Mouse (Mus musculus): ENCODE measurements around the gene Csnk1d. TPM values are rescaled to one million over a fixed set of nuclear protein-coding genes. Genes with fewer than 3 reads are reported as not detected.

Gene Csnk1d
- polyA plus RNA-seq, 1 experiment from 2014 or later = 140 TPM

DNA sequence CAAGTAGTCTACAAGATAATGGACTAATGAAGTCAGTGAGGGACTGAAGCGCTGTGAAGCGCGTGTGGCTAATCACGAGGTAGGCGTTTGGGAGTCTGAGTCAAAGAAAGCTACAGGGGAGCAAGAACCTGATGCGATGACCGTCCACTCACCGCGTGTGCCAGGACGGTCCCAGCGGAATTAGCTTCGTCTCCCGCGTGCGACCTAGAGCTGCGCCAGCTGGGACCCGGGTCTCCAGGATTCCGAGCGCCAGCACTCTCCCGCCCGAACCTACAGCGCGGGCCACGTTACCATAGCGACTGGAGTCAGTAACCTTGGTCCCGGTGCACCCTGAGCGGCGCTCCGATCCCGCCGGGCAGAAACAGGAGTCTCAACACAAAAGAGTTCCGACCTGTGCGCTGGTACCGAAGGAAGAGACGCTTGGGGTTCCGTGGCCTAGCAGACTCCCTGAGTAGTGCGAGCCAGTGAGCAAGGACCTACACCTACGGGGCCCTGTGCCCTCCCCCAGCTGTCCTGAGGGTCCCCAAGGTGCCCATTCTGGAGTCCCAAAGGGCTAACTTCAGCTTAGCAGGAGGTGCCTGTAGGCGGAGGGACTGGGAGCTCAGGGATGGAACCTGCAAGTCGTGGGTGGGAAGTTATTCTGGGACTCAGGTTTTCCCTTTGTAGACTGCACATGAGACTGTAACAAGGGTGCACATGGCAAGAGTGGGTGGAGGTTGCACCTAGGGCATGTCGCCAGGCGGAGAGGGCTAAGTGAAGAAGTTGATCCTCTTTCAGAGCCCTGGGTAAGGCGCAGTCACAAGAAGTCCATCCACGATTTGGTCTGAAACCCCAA, 58.3 kb downstream of the Csnk1d start, which contains the start of gene Ccdc57:
TSS of gene Ccdc57 (minus strand) at position 309 of the 835 bp plus-strand sequence.
- Histone ChIP-seq H3K27me3 (no peaks in the 10 kb centered on the region), H3K36me3 (no peaks in the 10 kb centered on the region), H3K4me3 (replicated peaks) (peak within 1 kb of the TSS; percentile 77), H3K9ac (peak within 1 kb of the TSS; percentile 72), H3K9me3 (replicated peaks) (no peaks in the 10 kb centered on the region), H3K27ac (peak within 1 kb of the TSS; percentile 34; the same call in 1 of the 2 replicates), H3K4me2 (peak within 1 kb of the TSS; percentile 81), H3K4me1 (peaks cover 16% of the 10 kb centered on the region; the same call in 1 of the 2 replicates)
- 9% methylated on average over 44 of the region's 44 CpGs for WGBS
- ATAC-seq (replicated peaks; ENCODE audit: low FRiP score) = peak; percentile 93

DNA sequence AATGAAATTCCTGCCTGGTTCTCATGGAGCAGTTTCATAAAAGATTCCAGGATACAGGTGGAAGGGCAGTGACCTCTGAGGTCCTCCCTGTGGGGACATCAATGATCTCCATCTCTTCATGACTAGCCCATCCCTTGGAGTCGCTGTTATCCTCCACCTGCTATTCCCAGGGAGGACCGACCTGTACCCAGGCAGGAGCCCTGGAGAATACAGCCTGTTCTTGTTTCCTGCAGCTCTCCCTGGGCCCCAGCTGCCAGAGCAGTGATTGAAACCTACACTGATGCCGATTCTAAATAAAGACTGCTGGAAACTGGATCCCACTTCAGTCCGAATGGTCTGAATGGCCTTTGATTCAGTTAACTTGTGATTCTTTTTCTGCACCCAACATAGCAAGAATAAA, 59.7 kb downstream of the Csnk1d start:
- H3K9ac ChIP-seq = no peak overlapping the region
- peaks cover 16% of the 10 kb centered on the region; the same call in 1 of the 2 replicates for H3K4me1 ChIP-seq
- H3K9me3 ChIP-seq (replicated peaks) = no peaks in the 10 kb centered on the region
- WGBS = 83% methylated on average over 4 of the region's 4 CpGs
- H3K4me3 ChIP-seq (replicated peaks) = no peak overlapping the region
- no peak overlapping the region for H3K27ac ChIP-seq
- ATAC-seq (replicated peaks; ENCODE audit: low FRiP score) = no peak
- peaks cover 1% of the 10 kb centered on the region for H3K36me3 ChIP-seq
- H3K27me3 ChIP-seq = no peaks in the 10 kb centered on the region
- H3K4me2 ChIP-seq = peak overlapping the region; percentile 81; the same call in 1 of the 2 replicates

DNA sequence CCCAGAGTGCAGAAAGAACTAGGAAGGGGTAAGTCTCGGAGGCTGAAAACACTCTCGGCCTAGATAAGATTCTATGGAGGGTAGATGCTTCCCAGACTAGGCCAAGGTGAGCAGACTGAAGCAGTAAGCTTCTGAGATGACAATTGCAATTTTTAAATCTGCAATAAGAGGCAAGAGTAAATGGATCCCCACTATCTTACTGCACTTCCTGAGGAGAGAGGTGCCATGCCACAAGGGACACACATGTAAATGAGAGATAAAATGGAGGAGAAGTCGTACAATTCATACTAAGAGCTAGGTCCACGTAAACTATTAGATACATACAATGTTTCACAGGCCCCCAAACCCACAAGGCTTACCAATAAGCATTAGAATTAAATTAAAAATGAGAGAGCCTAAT, 62.7 kb downstream of the Csnk1d start:
- peaks cover 24% of the 10 kb centered on the region for H3K36me3 ChIP-seq

DNA sequence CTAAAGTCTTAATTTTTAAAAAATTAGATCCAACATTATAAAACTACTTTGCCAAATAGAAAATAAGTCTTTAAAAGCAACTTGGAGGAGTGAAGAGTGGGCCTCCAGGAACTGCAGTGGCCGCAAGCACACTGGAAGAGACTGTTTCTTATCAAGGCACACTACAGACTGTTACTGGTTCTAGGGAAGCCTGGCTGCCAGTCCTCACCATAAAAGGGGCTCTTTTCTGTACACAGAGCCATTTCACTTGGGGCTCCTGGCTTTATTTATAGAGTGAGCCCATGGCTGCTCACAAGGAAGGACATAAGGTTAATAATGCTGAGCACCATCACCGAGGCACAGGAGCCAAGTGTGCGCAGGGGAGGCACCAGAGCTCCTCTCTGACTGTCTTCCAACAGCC, 68.6 kb downstream of the Csnk1d start:
- no peak overlapping the region for H3K4me3 ChIP-seq (replicated peaks)
- no peaks in the 10 kb centered on the region for H3K4me1 ChIP-seq
- no peak overlapping the region for H3K9ac ChIP-seq
- H3K9me3 ChIP-seq (replicated peaks) = no peaks in the 10 kb centered on the region
- peaks cover 71% of the 10 kb centered on the region for H3K36me3 ChIP-seq
- H3K27ac ChIP-seq = no peak overlapping the region
- ATAC-seq (replicated peaks; ENCODE audit: low FRiP score) = no peak
- 93% methylated on average over 3 of the region's 3 CpGs for WGBS
- no peaks in the 10 kb centered on the region for H3K27me3 ChIP-seq
- H3K4me2 ChIP-seq = no peak overlapping the region

More for the DNA sequence above, 62.7 kb downstream of the Csnk1d start:
- Histone ChIP-seq H3K4me2 (no peak overlapping the region), H3K9ac (no peak overlapping the region), H3K9me3 (replicated peaks) (no peaks in the 10 kb centered on the region), H3K27me3 (no peaks in the 10 kb centered on the region), H3K27ac (no peak overlapping the region), H3K4me3 (replicated peaks) (no peak overlapping the region), H3K4me1 (peaks cover 16% of the 10 kb centered on the region; the same call in 1 of the 2 replicates)
- no peak for ATAC-seq (replicated peaks; ENCODE audit: low FRiP score)
- WGBS = 96% methylated on average over 4 of the region's 4 CpGs

DNA sequence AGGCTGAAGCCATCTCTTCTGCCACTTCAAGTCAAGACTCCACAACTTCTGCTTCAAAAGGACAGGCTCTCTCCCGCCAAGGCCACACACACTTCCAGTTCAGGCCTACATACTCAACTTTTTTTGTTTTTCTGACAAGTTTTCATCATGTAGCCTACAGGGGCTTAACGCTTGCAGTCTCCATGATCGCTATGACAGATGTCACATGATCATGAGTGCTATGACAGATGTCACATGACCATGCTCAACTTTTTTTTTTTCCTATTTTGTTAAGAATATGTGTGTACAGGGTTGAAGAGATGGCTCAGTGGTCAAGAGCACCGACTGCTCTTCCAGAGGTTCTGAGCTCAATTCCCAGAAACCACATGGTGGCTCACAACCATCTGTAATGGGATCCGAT, 73.4 kb downstream of the Csnk1d start:
- ATAC-seq (replicated peaks; ENCODE audit: low FRiP score) = no peak
- peaks cover 70% of the 10 kb centered on the region for H3K36me3 ChIP-seq
- 96% methylated on average over 5 of the region's 5 CpGs for WGBS

DNA sequence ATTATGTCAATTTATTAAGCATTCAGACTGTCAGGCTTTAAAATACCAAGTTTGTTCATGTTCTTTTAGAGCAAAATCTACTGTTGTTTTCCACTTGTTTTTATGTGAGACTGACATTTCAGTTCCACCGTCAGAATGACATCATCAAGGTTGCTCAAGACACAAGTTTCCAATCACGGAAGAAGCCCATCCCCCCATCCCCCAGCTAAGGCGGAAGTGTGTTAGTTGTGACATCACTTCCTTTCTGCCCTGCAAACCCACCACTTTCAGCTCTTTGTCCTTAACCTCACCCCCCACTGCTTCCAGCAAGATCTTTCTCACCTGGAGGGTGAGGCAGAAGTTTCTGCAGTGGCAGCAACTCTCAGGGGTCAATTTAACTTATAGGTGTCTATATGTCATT, 74.7 kb downstream of the Csnk1d start:
- Histone ChIP-seq H3K4me2 (no peak overlapping the region), H3K9me3 (replicated peaks) (no peaks in the 10 kb centered on the region), H3K27ac (no peak overlapping the region), H3K9ac (no peak overlapping the region), H3K4me1 (no peaks in the 10 kb centered on the region), H3K4me3 (replicated peaks) (no peak overlapping the region), H3K36me3 (peaks cover 65% of the 10 kb centered on the region), H3K27me3 (no peaks in the 10 kb centered on the region)
- no peak for ATAC-seq (replicated peaks; ENCODE audit: low FRiP score)
- 74% methylated on average over 3 of the region's 3 CpGs for WGBS

More for the DNA sequence above, 73.4 kb downstream of the Csnk1d start:
- H3K27ac ChIP-seq = no peak overlapping the region
- no peak overlapping the region for H3K4me2 ChIP-seq
- H3K4me3 ChIP-seq (replicated peaks) = no peak overlapping the region
- H3K4me1 ChIP-seq = no peaks in the 10 kb centered on the region
- H3K27me3 ChIP-seq = no peaks in the 10 kb centered on the region
- H3K9ac ChIP-seq = no peak overlapping the region
- no peaks in the 10 kb centered on the region for H3K9me3 ChIP-seq (replicated peaks)

DNA sequence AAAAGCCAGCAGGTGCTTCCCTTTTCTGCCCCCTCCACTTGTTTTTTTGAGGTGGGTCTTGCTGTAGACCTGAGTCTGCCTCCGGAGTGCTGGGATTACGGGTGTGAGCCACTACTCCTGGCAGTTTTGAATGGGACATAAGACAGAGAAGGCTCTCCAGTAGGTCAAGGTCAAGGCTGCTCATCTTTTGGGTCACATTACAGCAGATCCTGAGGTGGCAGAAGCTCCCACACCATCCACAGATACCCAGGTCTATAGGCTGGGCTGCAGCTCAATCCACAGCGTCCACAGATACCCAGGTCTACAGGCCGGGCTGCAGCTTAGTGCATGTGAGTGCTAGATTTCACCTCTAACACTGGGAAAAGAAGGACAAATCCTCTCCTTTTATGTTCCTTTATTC, 77.3 kb downstream of the Csnk1d start:
- no peak overlapping the region for H3K27ac ChIP-seq
- H3K36me3 ChIP-seq = peaks cover 40% of the 10 kb centered on the region
- H3K9me3 ChIP-seq (replicated peaks) = no peaks in the 10 kb centered on the region
- ATAC-seq (replicated peaks; ENCODE audit: low FRiP score) = no peak
- 90% methylated on average over 4 of the region's 4 CpGs for WGBS
- H3K4me2 ChIP-seq = no peak overlapping the region
- H3K4me3 ChIP-seq (replicated peaks) = no peak overlapping the region
- no peaks in the 10 kb centered on the region for H3K4me1 ChIP-seq
- H3K27me3 ChIP-seq = no peaks in the 10 kb centered on the region
- H3K9ac ChIP-seq = no peak overlapping the region

Other genes starting within 250 kb of the Csnk1d start
- 3.8 and 6.1 TPM in 2 replicates for gene Hmga1b, start 228.5 kb downstream of the Csnk1d start, polyA plus RNA-seq (2015; fragmentation: Nextera tagmentation; extraction: Ambion mirVana)
- gene Rfng, start 207.1 kb downstream of the Csnk1d start, polyA plus RNA-seq (2015; fragmentation: Nextera tagmentation; extraction: Ambion mirVana) = 36.5 and 39.9 TPM in 2 replicates
- 200 and 215 TPM in 2 replicates for gene Gps1, start 207.1 kb downstream of the Csnk1d start, polyA plus RNA-seq (2015; fragmentation: Nextera tagmentation; extraction: Ambion mirVana)
- gene Dus1l, start 194.9 kb downstream of the Csnk1d start, polyA plus RNA-seq (2015; fragmentation: Nextera tagmentation; extraction: Ambion mirVana) = 74.2 and 87.2 TPM in 2 replicates
- gene Fasn, start 166.8 kb downstream of the Csnk1d start, polyA plus RNA-seq (2015; fragmentation: Nextera tagmentation; extraction: Ambion mirVana) = 44.1 and 51.8 TPM in 2 replicates
- gene Ccdc57, start 58.5 kb downstream of the Csnk1d start, polyA plus RNA-seq (2015; fragmentation: Nextera tagmentation; extraction: Ambion mirVana) = 8.0 and 8.4 TPM in 2 replicates
- gene Slc16a3, start 42.9 kb downstream of the Csnk1d start, polyA plus RNA-seq (2015; fragmentation: Nextera tagmentation; extraction: Ambion mirVana) = 54.0 and 66.0 TPM in 2 replicates
- 0.28 and 0.31 TPM in 2 replicates for gene Cd7, start 48.1 kb upstream of the Csnk1d start, polyA plus RNA-seq (2015; fragmentation: Nextera tagmentation; extraction: Ambion mirVana)
- 0.06 TPM in 1 of 2 replicates, not detected in the other for gene Sectm1b, start 72.2 kb upstream of the Csnk1d start, polyA plus RNA-seq (2015; fragmentation: Nextera tagmentation; extraction: Ambion mirVana)
- 0.34 TPM in 1 of 2 replicates, not detected in the other for gene Sectm1a, start 89.9 kb upstream of the Csnk1d start, polyA plus RNA-seq (2015; fragmentation: Nextera tagmentation; extraction: Ambion mirVana)
- gene Tex19.2, start 127.3 kb upstream of the Csnk1d start, polyA plus RNA-seq (2015; fragmentation: Nextera tagmentation; extraction: Ambion mirVana) = not detected in 2 replicates
- 0.09 TPM in 1 of 2 replicates, not detected in the other for gene Tex19.1, start 154.8 kb upstream of the Csnk1d start, polyA plus RNA-seq (2015; fragmentation: Nextera tagmentation; extraction: Ambion mirVana)
- 0.09 TPM in 1 of 2 replicates, not detected in the other for gene Uts2r, start 168.9 kb upstream of the Csnk1d start, polyA plus RNA-seq (2015; fragmentation: Nextera tagmentation; extraction: Ambion mirVana)
- 9.6 and 13.7 TPM in 2 replicates for gene Hexdc, start 213.1 kb upstream of the Csnk1d start, polyA plus RNA-seq (2015; fragmentation: Nextera tagmentation; extraction: Ambion mirVana)
- 31.7 and 32.0 TPM in 2 replicates for gene Ogfod3, start 213.4 kb upstream of the Csnk1d start, polyA plus RNA-seq (2015; fragmentation: Nextera tagmentation; extraction: Ambion mirVana)
- 32.6 and 34.4 TPM in 2 replicates for gene Cybc1, start 238.0 kb upstream of the Csnk1d start, polyA plus RNA-seq (2015; fragmentation: Nextera tagmentation; extraction: Ambion mirVana)
- gene Narf, start 245.9 kb upstream of the Csnk1d start, polyA plus RNA-seq (2015; fragmentation: Nextera tagmentation; extraction: Ambion mirVana) = 53.8 and 60.5 TPM in 2 replicates